Mouse (Mus musculus) thymus, postnatal 36 days (tissue): ENCODE measurements around the gene Rev3l.
A peak's percentile ranks its signal among the peaks of the same experiment; 100 is the strongest.
"Not testable (repeated sequence)": the region's sequence is repeated elsewhere in the genome, so short reads cannot be mapped to it uniquely, and the experiment has no call there.

Source experiments
- DNase-seq, 2 experiments: peaks; one replicate each; pipeline ENCODE4 v3.0.0; 2022; ENCODE audit warnings: mixed read lengths in 2 of 2

Rev3l gene

GRCm38 (mm10) chr10:39793295-39793694, 61.4 kb downstream of the Rev3l start:
- DNase-seq: no peak

- peak; percentile 73 for DNase-seq
Observed at GRCm38 (mm10) chr10:39811507-39811906, 79.6 kb downstream of the Rev3l start.

DNA sequence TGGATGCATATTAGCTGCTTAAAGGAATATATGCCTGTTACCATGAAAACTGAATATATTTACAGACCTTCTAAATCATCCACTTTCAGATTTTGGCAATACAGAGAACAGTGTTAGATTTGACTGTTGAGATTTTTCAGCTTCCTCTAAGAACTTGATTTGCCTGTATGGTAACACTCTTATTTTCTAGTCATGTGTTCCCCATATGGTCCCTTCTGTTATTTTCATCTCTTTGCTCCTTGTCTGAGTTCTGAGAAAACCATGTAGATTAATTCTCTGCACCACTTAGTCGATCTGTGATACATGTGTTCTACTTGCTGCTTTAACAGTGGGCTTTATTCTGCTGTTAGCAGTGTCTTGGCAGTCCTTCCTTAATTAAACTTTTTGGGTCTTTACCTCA, 110.7 kb downstream of the Rev3l start:
- no peak for DNase-seq

DNA sequence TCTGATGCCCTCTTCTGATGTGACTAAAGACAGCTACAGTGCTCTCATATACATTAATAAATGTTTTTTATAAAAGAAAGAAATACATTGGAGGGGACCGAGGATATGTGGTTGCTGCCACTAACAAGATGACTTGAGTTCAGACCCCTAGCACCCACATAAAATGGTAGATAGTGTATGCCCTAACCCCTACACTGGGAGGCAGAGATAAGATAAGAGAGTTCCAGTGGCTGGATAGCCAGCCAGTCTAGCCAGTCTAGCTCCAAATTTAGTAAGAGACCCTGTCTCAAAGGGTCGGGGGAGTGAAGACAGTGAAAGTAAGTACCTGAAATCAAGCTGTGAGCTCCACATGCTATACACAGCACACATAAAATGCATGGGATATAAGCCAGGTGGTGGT, 133.6 kb downstream of the Rev3l start:
- no peak for DNase-seq

GRCm38 (mm10) chr10:39888621-39889020, 156.7 kb downstream of the Rev3l start:
- DNase-seq: no peak

DNA sequence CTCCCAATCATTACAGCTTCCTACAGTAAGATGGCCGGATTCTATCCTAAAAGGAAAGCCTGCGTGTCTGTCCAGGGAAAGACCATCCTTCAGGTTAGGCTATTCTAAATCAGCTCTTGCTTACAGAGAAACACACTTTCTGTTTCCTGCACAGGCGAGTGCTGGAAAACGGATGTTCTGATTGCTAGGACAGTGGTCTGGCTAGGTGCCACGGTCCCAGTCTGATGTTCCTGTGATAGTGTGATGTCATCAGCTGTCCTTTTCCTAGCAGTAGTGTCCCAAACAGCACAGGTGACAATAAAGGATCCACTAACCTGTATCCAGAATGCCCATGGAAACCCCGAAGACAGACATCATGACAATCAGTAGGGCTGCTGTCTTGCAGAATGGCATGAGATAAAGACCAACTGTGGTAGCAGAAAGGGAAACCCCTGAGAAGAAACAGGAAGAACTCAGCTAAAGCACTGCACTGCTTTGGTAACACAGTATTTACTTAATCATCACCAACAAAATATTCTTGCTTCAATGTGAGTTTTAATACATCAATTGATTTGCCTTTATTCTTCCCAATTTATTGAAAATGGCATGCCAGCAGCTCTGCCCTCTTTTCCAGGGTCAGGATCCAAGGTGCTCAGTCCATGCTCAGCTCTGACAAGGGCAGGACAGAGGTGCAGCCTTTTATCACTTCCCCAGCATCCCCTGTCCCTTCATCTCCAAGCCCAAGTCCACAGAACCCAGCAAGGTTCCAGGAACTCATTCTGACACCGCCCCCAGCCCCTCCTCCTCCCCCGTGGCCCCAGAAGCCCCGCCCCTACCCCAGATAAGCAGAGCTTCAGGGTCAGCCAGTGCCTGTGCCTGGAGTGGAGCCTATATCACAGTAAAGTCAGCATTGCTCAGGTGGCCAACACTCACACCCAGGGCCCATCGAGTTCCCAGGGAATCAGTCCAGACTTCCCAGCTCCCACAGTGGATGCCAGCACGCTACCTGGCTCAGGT, 162.1 kb downstream of the Rev3l start:
- DNase-seq: no peak

GRCm38 (mm10) chr10:39896503-39896902, 164.6 kb downstream of the Rev3l start:
- no peak for DNase-seq

DNA sequence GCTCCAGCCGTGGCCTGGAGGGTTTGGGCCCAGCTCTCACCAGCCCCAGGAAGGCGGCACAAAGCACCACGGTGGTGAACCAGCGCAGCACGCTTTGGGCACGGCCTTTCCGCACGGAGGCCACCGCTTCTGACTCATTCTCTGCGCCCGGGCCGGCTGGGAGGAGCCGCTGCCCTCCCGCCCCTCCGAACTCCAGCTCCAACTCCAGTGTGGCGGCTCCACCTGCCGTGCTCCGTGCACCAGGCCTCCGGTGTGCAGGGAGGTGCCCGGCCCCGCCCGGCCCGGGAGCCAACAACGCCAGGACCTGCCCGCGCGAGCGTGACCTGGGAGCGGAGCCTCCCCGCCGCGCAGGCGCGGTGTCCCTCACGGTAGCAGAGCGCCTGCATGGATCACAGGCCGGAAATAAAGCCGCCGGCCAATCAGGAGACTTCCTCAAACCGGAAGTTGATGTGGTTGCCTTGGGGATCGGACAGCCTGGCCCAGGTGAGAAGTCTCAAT, 167.0 kb downstream of the Rev3l start, which contains the start of gene Mfsd4b4:
Gene Mfsd4b4, minus strand, starts transcription at position 365 of the 498 bp plus-strand sequence.
- peak; percentile 79 to 85 for DNase-seq

GRCm38 (mm10) chr10:39904191-39904590, 172.3 kb downstream of the Rev3l start:
- DNase-seq: no peak

GRCm38 (mm10) chr10:39906799-39907658, 175.1 kb downstream of the Rev3l start:
- DNase-seq: no peak

DNA sequence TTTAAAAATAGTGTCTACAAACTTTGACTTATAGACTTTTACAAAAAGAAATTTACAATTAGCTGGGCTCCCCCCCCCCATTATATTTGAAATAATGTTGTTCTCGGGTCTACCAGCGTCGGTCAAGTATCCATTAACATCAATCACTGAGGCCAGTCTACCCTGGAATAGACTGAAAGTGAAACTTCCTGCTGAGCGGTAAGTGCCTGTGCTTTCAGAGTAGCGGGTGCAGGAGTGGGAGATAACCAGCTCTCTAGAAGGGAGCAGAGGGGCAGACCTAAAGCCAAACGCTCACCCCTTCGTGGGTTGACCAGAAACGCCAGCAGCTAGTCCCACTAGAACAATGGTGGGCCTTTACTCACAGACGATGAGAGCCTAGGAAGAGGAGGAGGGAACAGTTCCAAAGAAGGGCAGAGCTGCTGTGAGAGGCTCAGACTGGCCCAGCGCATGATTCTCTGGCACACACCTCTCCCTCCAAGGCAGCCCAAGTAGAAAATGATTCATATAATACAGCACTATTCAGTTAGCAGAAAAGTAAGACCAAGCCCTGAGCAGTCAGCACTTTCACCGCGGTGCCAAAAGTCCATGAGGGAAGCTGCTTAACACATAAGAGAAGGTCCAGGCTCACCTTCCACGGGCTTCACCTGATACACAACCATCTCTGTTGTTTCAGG, 177.0 kb downstream of the Rev3l start:
- no peak for DNase-seq

DNA sequence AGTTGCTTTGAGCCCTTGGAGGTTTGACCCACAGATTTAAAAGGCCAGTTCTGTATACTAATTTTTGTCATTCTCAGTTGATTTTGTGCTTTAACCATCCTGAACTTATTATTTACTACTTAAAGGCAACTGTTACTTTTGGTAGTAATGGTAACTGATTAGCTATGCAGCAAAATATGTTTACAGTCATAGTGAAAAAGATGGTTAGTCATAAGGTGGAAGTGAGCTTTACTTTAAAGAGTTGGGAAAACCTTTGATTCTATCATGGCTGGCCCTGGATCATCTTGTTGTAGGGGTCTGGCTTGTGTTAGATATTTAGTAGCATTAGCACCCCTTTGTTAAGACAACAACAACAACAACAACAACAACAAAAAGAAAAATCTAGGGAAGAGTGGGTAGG, 180.7 kb downstream of the Rev3l start:
- no peak for DNase-seq

GRCm38 (mm10) chr10:39924556-39924955, 192.6 kb downstream of the Rev3l start:
- DNase-seq: not testable (repeated sequence)
